Mouse (Mus musculus) large intestine, adult 2 months (tissue): ENCODE measurements around the gene Pik3cg. TPM values are rescaled to one million over a fixed set of nuclear protein-coding genes. Genes with fewer than 3 reads are reported as not detected.
"Not testable (repeated sequence)": the region's sequence is repeated elsewhere in the genome, so short reads cannot be mapped to it uniquely, and the experiment has no call there.

Source experiments
- DNase-seq: peaks from one replicate; pipeline ENCODE4 v3.0.0-alpha.2; 2012; ENCODE audit warnings: low read depth, low spot score
- WGBS: fragments of 180-500 bp; shearing (Covaris S2); methylation state at CpG from one replicate; pipeline ENCODE4 v1.1.7; 2018; 5-methylcytosine and 5-hydroxymethylcytosine counted together
- polyA plus RNA-seq: library from polyadenylated mRNA; depleted of rRNA; stranded (reverse); fragments of >200 nt; gene quantifications from 2 replicates; pipeline ENCODE4 v1.2.3, GENCODE M21; 2012; rRNA removed

Gene Pik3cg
- polyA plus RNA-seq = 2.8 and 5.3 TPM in 2 replicates

DNA sequence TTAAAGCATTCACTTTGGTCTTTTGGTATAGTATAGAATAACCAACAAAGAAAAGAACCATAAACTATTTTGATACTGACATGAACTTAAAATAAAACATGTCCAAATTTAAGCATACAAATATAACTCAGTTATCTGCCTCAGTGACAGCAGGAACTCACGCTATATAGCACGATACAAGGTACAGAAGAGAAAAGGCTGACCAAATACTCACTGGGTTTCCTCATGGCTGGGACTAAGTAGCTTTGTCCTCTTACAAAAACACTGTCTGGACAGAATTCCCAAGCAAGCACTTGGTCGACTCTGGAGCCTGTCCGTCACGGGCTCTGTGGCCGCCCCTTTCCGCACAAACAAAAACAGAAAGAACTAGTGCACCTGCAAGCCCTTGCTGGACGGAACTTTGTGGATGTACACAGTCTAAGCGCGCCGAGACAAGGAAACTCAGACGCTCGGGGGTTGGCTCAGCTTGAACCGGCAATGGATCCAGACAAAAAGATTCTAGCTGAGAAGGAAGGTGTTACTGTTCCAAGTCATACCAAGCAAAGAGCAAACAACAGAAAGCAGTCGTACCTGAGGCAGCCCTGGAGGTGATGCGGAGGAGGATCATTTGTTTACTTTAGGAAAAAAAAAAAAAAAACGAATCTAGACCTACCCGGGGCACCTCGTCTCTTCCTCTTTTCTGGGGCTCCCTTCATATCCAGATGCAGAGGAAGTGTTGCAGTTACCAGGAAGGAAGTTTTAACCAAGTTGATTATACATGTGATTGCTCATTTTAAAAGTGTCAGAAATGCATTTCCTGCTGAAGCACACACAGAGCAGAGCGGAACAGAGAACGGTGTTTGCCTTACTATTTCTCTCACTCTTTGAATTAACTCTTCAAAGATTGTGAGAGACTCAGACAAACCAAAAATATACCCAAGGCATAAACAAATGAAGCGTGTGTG lies at the start of gene Pik3cg:
Gene Pik3cg, minus strand, starts transcription at position 712 of the 944 bp plus-strand sequence.
- 10% methylated on average over 22 of the region's 22 CpGs for WGBS
- DNase-seq = no peak

DNA sequence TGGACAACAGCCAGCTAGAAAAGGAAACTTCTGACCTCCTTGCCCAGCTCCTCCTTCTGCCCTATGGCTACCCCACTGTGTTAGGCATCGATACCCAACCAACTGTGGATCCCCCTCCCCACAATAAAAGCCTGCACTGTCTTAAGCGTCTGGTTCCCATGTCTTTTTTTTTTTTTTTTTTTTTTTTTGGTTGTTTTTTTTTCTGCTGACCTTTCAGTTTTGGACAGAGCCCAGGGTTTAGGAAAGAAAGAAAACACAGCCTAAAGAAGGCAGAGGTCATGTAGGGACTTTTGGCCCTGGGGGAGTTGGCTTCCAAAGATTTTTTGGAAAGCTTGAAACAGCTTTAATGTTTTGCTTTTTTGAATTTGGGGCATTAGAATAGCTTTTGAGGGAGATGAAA lies 40.0 kb upstream of the Pik3cg start:
- DNase-seq = no peak
- WGBS = 57% methylated on average over 2 of the region's 2 CpGs

DNA sequence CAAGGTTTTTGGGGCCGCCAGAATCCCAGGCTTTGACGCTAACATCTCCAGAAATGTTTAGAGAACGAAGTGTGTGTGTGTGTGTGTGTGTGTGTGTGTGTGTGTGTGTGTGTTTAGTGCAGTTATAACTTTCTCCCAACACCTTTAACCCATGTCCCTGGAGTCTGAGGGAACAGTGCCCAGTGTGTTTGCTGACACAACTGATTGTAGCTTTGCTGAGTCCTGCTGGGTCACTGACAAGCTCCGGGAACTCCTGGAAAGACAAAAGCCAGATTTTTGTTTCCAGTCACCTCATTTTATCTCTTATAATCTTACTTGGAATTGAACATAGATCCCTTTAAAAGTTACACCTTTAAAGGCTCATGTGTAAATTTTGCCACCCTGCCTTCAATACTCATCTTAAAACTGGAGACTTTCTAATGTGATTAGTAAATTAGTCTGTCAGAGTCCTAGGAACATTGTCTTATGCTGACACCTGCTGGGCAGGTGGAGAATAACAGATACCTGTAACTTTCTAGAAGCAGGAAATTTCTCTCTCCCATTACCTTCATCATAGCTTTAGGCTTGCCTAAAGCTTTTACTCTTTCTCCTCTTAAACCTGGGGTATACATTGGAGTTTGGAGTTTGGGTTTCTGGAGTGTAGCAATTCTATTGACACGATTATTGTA lies 37.2 kb upstream of the Pik3cg start:
- peak; percentile 14 for DNase-seq
- 39% methylated on average over 5 of the region's 5 CpGs for WGBS

DNA sequence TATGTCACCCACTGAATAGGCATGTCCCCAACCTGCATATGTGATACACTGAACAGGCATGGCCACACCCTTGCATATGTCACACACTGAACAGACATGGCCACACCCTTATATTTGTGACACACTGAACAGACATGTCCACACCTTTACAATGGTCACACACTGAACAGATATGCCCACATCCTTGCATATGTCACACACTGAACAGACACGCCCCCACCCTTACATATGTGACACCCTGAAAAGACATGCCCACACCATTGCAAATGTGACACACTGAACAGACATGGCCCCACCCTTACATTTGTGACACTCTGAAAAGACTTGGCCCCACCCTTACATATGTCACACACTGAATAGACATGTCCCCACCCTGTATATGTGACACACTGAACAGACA lies 35.1 kb upstream of the Pik3cg start:
- no peak for DNase-seq
- 76% methylated on average over 1 of the region's 1 CpGs for WGBS

DNA sequence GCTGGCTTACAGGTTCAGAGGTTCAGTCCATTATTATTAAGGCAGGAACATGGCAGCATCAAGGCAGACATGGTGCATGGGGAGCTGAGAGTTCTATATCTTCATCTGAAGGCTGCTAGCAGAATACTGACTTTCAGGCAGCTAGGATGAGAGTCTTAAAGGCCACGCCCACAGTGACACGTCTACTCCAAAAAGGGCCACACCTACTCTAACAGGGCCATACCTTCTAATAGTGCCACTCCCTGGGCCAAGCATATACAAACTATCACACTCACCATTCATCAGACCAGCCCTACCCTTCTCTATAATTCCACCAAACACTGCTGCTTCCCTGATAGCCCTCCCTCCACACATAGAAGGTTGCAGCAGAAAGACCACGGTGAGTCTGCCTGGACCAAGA lies 30.7 kb upstream of the Pik3cg start:
- WGBS = 65% methylated on average over 3 of the region's 3 CpGs
- DNase-seq = not testable (repeated sequence)

DNA sequence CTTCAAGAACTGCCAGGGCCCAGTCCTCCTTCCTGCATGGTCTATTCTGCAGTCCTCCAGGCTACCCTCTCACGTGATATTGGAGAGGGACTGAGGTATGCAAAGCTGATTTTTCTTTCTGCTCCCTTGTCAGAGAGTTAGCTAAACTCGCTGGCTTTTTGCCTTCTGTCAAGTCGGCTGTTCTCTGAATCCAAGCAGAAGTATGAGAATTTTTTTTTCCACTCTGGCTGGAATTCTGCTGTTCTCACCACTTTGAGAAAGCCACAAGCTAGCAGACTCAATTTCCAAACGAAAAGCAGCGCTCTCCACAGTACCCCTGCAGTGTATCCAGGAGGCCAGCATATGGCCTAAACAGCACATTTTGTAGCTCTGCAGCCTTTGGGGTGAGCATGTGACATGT lies 30.0 kb upstream of the Pik3cg start:
- DNase-seq = no peak
- 61% methylated on average over 5 of the region's 5 CpGs for WGBS

DNA sequence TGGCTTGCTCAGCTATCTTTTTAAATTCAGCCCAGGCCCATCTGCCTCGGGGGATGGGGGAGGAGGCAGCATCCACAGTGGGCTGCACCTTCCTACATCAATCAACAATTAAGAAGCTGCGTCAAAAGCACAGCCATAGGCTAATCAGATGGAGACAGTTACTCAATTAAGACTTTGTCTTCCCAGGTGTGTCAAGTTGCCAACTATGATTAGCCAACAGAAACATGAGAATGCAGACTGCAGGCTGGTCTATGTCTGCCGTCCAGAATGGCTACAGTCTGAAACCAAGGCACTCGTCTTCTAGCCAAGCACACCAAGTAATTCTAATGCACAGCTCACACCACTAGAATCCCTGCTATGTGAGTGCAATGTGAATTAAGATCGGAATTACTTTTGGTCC lies 29.4 kb upstream of the Pik3cg start:
- 59% methylated on average over 5 of the region's 5 CpGs for WGBS

DNA sequence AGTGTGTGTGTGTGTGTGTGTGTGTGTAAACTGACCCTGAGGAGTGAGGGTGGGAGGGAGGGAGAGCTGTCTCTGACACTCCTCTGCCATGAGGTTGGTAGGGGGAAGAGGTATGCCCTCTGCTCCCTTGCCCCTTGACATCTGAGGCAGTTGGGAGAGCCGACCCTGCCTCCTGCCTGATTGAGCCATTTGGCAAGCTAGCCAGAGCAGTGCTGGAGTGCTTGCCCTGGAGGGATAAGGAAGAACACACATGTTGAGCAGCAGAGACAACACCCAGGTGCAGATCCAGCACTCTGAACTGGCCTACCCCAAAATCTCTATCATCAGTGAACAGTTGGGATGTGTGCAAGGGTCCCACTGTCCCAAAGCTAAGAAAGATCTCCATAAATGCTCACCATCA lies 28.7 kb upstream of the Pik3cg start:
- no peak for DNase-seq
- WGBS = 48% methylated on average over 1 of the region's 1 CpGs

More for the DNA sequence above, 29.4 kb upstream of the Pik3cg start:
- no peak for DNase-seq

DNA sequence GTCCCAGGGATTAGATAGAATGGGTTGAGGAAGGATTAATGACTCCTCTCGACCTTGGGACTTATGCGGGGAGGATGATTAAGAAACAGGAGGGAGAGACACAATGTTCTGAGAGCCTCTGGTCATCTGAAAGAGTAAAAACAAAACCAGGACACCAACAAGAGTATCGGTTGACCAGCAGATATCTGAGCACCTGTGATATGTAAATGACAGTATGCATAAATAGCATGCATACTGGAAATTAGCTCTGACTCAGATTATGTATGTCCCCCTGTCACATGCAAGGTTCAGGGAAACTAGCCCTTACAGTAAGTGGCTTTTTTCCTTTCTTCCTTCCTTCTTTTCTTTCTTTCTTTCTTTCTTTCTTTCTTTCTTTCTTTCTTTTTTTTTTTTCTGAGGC lies 28.0 kb upstream of the Pik3cg start:
- 76% methylated on average over 3 of the region's 3 CpGs for WGBS

DNA sequence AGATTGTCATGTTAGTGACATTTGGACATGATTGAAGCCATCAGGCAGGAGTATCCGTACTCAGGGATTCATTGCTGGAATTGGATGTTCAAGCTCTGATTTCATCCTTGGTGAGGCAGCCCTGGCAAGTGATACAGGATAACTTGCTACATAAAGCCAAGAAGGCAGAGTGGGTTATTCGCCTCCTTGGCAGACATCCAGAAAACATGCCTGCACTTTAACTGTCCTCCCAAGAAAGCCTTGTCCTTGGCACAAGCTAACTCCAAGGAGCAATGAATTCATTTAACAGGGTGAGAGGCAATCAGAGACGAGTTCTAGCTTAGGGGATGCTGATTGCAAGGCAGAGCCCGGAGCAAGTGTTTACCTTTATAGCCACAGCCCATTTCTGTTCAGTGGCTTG lies 25.4 kb upstream of the Pik3cg start:
- DNase-seq = no peak
- 36% methylated on average over 4 of the region's 4 CpGs for WGBS

More for the DNA sequence above, 28.0 kb upstream of the Pik3cg start:
- no peak for DNase-seq

DNA sequence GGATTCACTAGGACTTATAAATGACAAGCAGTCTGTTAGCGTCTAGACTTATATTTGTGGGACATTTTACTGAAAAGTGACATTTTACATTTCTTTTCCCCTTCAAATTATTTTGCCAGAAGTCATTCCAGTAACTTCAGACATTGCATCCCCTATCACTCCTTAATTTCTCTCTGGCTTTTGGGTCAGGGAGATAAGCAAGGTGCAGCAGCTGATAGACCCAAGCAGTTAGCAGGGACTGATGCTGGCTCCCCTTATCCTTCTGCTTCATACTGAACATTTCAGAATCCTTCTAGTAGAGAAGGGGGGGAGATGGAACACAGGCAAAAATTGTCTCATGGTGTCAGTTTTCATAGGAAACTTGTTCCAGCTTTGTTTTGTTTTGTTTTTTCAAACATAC lies 22.9 kb upstream of the Pik3cg start:
- no peak for DNase-seq
- WGBS = 100% methylated on average over 1 of the region's 1 CpGs

DNA sequence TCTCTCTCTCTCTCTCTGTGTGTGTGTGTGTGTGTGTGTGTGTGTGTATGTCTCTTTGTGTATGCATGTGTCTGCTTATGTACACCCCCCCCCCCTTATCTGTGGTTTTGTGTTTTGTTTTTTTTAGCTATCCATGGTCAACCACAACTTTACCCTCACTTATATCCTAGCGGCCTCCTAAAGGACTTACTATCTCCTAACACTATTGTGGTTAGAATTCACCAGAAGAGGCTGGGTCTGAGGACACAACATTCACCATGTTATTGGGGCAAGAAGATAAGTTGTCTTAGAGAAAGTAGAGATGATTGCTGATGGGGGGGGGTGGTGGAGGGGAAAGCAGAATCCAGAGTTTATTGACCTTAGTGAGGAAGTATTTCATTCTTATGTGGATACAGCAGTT lies 15.2 kb upstream of the Pik3cg start:
- no peak for DNase-seq
- WGBS = 91% methylated on average over 1 of the region's 1 CpGs

DNA sequence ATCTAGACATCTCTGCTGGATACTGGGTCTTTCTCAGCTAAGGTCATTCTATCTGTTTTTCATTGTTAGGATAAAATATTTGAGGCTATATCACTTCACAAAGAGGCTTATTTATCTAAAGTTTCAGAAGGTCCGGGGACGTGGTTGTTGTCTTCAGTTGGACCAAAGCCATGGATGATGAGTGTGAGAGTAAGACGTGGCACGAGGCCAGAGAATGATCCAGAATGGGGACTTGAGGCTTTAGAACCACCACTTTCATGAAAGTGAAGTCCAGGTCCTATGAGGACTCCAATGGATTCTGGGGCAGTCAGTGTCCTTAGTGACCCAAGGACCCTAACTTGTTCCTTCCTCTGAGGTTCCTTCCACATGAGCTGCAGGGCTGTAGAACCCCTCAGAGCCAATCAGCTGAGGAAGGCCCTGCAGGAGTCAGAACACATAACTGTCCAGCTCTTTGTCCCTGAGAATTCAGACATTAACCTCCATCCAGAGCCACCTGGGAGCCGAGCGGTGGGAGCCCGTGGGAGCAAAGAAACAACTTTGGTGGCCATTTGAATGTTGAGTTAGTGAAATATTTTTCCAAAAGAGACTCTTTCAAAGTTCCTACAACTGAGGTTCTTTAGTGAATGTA lies 14.4 kb upstream of the Pik3cg start:
- DNase-seq = no peak
- 83% methylated on average over 7 of the region's 7 CpGs for WGBS

DNA sequence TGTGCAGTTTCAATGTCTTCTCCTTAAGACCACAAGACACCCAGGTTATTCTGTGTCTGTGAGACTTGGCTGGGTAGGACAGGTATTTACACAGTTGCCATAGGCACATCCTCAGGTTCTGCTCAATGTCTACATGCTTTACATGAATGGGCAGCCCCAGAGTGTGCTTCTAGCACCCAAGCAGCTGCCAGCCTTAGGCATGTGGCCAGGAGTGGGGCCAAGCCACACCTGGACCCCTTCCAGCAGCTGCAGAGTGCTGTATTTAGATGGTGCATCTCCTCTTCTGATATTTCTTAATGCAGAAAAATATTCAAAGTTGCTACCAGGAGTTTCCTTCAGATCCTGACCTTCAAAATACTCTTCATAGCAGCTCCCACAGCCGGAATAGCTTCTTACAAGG lies 11.9 kb upstream of the Pik3cg start:
- no peak for DNase-seq
- 68% methylated on average over 1 of the region's 1 CpGs for WGBS

DNA sequence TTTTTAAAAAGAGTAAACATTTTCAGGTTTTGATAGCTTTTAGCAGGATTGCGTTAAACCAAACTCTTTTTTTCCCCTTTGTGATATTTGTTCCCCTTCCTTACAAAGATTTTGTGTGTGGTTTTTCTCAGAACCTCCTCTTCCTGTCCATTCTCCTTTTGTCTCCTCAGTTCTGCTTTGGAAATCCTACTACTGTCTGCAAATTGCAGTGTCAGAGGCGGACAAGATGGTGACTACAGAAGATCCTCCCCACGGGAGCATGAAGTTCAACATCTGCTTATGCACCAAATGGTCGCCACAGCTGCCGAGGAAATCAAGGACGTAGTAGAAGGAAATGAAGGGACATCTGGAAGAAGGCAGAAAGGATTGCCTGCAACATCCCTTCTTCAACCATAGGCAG lies 6.7 kb upstream of the Pik3cg start:
- DNase-seq = no peak
- 74% methylated on average over 6 of the region's 6 CpGs for WGBS

DNA sequence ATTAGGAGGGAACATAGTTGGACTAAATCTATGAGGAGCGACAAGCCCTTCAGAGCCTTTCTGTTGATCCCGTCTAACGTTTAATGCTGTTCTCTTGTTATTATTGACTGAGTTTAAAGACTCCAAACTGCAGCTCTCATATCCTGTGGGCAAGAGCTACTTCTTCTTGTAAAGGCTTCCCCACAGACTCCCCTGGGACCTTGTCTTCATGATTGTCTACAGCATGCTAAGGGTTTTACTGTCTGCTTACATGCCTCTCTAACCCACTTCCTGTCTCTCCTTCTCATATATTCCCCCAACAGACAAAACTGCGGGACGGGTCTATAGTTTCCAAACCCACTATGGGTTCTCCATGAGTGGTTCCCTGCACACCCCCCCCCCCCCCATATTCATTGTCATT lies 4.2 kb upstream of the Pik3cg start:
- no peak for DNase-seq

DNA sequence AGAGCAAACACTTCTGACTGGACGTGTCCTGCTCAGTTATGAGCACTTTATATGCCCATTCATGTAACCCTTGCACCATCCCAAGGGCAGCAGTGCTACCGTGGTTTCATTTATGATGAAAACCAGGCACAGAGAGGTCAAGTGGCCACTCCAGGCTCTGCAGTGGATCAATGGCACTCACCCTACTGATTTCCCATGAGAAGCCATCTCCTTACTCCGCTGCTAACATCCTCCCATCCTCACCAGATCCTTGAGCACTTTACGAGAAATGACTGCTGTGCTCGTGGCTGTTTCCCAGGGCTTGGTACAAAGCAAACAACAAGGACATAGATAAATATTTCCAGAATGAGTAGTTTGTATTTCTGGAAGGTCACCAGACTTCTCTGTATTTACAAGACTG lies 3.7 kb upstream of the Pik3cg start:
- DNase-seq = no peak
- 51% methylated on average over 5 of the region's 5 CpGs for WGBS

More for the DNA sequence above, 4.2 kb upstream of the Pik3cg start:
- 69% methylated on average over 5 of the region's 5 CpGs for WGBS

DNA sequence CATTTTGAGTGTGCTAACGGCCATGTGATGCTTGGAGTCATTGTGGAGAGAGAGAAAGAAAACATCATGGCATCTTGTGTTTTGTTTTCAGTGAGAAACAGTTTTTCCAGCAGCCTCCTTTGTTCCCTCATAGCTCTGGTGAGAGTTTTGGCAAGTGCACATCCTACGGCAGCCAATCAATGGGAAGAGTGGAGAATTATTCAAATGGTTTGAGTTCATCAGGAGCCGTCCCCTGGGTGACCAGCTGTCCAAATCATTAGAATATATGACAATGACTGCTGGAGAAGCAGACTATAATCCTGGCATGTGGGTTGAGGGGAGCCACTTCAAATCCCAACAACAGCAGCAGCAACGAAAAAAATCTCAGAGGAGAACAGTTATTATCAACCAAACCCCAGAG lies 2.8 kb upstream of the Pik3cg start:
- DNase-seq = no peak
- WGBS = 82% methylated on average over 4 of the region's 4 CpGs

DNA sequence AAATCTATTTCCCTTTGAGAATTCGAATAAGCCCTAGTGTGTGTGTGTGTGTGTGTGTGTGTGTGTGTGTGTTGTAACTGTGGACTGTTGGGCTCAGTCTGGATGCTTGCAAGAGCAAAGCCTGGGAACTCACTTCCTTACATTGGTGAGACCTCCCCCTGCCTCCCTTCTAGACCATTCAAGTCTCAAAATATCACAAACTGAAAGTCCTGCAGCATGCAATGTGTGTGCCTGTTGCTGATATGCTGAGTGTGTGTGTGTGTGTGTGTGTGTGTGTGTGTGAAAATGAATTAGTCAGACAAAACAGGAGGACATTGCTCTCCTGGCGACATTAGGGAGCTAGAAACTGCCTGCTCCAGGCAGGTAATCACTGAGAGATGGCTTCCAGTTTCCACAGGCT lies 492 bp upstream of the Pik3cg start:
- 33% methylated on average over 2 of the region's 2 CpGs for WGBS
- DNase-seq = no peak

DNA sequence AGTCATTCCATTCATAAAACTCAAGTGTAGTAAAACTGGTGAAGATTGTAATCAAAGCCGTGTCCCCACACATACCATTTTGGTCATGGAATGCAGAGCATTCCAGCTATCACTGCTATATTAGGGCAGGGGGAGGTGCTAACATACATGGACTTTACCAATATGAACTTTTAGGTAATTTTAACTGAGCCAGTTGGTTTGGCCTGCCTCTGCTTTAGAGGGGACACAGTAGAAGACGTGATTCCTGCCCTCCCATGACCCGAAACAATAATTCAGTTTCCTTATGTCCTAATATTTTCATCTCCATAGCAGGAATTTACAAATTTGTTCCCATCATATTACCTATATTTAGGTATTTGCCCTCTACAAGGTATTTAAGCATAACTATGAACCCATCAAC lies 1.3 kb downstream of the Pik3cg start:
- WGBS = 75% methylated on average over 3 of the region's 3 CpGs

DNA sequence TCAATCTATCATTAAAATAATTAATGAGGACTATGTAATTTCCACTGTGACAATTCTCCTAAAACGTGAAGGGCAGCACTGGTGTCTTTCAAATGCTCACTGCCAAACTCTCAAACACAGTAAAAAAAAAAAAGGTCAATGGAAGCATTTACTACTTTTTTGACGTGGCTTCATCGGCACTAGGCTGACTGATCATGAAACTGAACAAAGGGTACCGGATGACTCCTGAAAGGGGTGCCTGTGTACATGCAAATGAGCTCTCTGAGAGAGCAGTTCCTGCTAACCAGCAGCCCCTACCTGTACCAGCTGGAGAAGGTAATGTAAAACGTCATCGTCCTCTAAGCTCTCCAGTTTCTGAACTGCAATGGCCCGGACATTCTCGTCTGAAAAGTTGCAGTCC lies 4.8 kb downstream of the Pik3cg start:
- DNase-seq = no peak
- 68% methylated on average over 8 of the region's 8 CpGs for WGBS

More for the DNA sequence above, 1.3 kb downstream of the Pik3cg start:
- DNase-seq = no peak
